Mouse (Mus musculus) testis, adult 2 months (tissue): ENCODE results near the gene Rbfox1. TPM values are rescaled to one million over a fixed set of nuclear protein-coding genes. Genes with fewer than 3 reads are reported as not detected.
A peak's percentile ranks its signal among the peaks of the same experiment; 100 is the strongest.

Experiments
- H3K27ac ChIP-seq: fragments of 200-500 bp; 2 replicates; pipeline ENCODE4 v1.5.1; 2012; ENCODE audit warnings: low read depth, low read length; ENCODE audit not compliant: control insufficient read depth, insufficient read depth
- H3K27me3 ChIP-seq: fragments of 200-500 bp; 2 replicates; pipeline ENCODE4 v1.6.1; 2012; ENCODE audit warnings: mild to moderate bottlenecking, low read length, moderate library complexity; ENCODE audit not compliant: control insufficient read depth, insufficient read depth
- H3K36me3 ChIP-seq: fragments of 200-500 bp; 2 replicates; pipeline ENCODE4 v1.6.1; 2012; ENCODE audit warnings: mild to moderate bottlenecking, low read length; ENCODE audit not compliant: control insufficient read depth, insufficient read depth
- H3K4me1 ChIP-seq: fragments of 200-500 bp; 2 replicates; pipeline ENCODE4 v1.6.1; 2012; ENCODE audit warnings: low read length; ENCODE audit not compliant: control insufficient read depth, insufficient read depth
- H3K4me3 ChIP-seq: fragments of 200-500 bp; 2 replicates; pipeline ENCODE4 v1.5.1; 2012; ENCODE audit warnings: low read depth, mild to moderate bottlenecking, low read length, moderate library complexity, mixed read lengths; ENCODE audit not compliant: control insufficient read depth
- CTCF ChIP-seq: fragments of 200-500 bp; IDR thresholded peaks from 2 replicates; pipeline ENCODE4 v1.5.1; 2012; ENCODE audit warnings: low read depth, mild to moderate bottlenecking, inconsistent platforms, low read length, moderate library complexity; ENCODE audit not compliant: control insufficient read depth, insufficient read depth, insufficient replicate concordance
- POLR2A ChIP-seq: fragments of 200-500 bp; IDR thresholded peaks from 2 replicates; pipeline ENCODE4 v1.6.1; 2012; ENCODE audit warnings: low read depth, mild to moderate bottlenecking, inconsistent platforms, low read length, moderate library complexity; ENCODE audit not compliant: control insufficient read depth
- polyA plus RNA-seq: library from polyadenylated mRNA; depleted of rRNA; stranded (reverse); fragments of >200 nt; gene quantifications from 2 replicates; pipeline ENCODE4 v1.2.3, GENCODE M21; 2012

The Rbfox1 gene
- polyA plus RNA-seq, 1 experiment: 0.23 TPM

DNA sequence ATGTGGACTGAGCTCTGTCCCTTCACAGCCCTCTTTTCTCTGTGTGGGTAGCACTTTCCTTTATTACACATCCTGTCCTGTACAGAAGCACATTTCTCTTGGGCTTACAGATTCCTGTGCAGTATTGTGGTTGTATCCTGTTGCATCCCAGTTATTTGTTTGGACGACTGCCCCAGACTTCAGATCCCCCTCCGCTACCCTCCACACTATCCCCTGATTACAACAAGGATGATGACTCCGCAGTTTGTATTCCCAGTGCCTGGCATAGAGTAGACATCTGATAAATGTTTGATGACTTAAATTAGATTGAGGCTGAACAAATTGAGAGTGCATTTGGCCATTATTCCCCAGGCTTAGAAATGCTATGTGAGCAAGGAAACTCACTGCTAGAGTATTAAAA, 851.8 kb downstream of the Rbfox1 start:
- TF ChIP-seq CTCF: no peak
- TF ChIP-seq POLR2A: no peak
- H3K27me3 ChIP-seq: no peaks in the 10 kb centered on the region
- H3K4me3 ChIP-seq: no peak overlapping the region
- no peaks in the 10 kb centered on the region for H3K36me3 ChIP-seq
- no peak overlapping the region for H3K27ac ChIP-seq
- no peaks in the 10 kb centered on the region for H3K4me1 ChIP-seq

DNA sequence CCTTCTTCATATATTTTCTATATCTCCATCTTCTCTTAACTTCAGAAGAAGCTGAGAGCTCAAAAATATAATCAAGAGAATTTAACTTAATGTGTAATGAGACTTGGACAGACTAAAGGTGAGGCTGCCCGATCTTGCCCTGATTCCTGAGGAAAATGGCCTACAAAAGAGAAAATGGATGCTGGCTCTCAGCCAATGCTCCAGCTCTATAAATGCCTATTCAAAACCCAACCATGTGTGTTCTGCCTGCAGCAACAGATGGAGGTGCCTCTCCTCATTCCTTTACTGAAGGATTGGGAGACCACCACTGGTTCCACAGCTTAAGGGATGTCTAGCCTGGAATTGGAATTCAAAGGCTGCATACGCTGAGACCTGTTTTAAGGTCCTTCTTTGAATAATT, 861.0 kb downstream of the Rbfox1 start:
- no peak overlapping the region for H3K27ac ChIP-seq
- H3K4me1 ChIP-seq: no peaks in the 10 kb centered on the region
- TF ChIP-seq POLR2A (no peak), CTCF (no peak)
- H3K36me3 ChIP-seq: no peaks in the 10 kb centered on the region
- H3K27me3 ChIP-seq: no peaks in the 10 kb centered on the region
- H3K4me3 ChIP-seq: no peak overlapping the region

- Histone ChIP-seq H3K27ac (no peak overlapping the region), H3K36me3 (no peaks in the 10 kb centered on the region), H3K27me3 (no peaks in the 10 kb centered on the region), H3K4me3 (no peak overlapping the region), H3K4me1 (no peaks in the 10 kb centered on the region)
- TF ChIP-seq CTCF: no peak
These were observed 865.3 kb downstream of the Rbfox1 start for GRCm38 (mm10) chr16:6750491-6750890.

DNA sequence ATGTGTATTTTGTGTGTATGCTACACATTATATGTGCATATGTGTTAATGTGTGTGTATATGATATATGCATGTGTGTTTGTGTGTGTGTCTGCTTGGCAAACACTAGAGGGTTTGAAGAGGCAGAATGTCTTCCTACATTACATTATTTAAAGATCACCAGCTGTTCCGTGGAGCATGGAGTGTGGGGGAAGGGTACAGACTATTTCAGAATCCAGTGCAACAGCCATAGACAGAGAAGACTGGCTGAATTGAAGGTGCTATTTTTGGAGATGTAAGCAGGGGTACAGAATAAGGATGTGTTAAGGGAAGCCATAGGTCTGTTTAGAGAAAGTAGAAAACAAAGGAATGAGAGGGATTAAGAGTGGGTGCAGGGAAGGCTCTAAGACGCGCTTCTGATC, 869.7 kb downstream of the Rbfox1 start:
- Histone ChIP-seq H3K4me3 (no peak overlapping the region), H3K4me1 (no peaks in the 10 kb centered on the region), H3K36me3 (no peaks in the 10 kb centered on the region), H3K27ac (no peak overlapping the region), H3K27me3 (no peaks in the 10 kb centered on the region)
- no peak for TF ChIP-seq CTCF
- no peak for TF ChIP-seq POLR2A

DNA sequence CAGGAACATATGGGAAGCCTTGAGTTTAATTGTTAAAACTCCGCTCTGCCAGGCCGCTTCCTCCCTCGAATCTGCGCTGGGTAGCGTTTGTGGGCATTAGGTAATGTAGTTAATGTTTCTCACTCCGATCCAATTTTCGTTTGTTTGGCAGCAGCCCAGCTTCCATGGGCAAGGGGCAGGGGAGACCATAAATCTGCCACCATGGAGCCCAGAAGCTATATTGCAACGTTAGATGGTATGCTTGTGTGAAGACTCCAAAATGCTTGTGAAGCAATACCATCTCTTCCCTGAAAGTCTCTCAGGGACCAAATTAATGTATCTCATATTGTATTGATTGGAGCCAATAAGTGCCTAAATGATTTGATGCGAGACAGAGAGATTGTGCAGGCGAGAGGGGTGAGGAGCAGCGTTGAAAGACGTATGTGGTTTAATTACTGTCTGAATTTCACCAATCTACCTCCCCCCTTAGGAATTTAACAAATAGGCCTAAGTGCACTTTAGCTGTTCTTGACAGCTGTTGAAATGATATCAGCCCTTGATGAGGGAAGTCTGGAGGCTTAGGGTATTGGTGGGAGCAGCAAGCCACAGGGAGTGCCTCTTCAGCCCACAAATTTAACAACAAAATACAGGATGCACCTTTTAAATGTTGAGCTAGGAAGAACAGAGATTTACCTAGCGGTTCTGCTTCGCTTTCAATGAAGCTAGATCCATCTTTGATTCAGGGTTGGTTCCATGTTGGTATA, 884.5 kb downstream of the Rbfox1 start:
- no peaks in the 10 kb centered on the region for H3K27me3 ChIP-seq
- TF ChIP-seq POLR2A (no peak), CTCF (no peak)

DNA sequence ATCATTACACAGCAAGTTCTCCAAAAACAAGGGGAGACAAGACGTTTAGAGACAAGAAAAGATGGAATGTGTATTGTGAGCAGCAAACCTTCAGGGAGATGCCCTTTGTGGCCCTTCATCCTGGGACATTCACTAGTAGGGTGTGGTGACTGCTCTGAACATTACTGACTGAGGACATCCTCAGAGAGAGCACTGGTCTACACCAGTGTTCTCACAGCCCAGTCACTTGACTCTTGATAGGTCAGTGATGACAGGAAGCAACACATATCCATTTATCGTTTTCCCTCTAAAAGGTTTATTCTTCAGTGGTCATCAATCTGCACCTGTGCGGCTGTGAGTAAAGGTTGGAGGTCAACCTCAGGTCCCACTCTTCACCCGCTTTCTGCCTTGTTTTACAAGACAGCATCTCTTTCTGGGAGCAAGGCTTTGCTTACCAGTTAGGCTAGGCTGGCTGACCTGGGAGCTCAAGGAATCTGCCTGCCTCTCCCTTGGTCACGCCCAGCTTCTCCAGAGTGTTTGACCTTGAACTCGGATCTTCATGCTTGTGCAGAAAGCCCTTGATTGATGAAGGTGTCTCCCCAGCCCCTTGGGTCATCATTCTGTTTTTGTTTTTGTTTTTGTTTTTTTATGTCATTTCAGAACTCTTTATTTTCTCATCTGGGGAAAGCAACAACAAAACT, 892.5 kb downstream of the Rbfox1 start:
- Histone ChIP-seq H3K4me1 (peaks cover 9% of the 10 kb centered on the region), H3K27ac (no peak overlapping the region), H3K36me3 (no peaks in the 10 kb centered on the region), H3K4me3 (peak overlapping the region; percentile 4; the same call in 1 of the 2 replicates), H3K27me3 (no peaks in the 10 kb centered on the region)
- TF ChIP-seq POLR2A (no peak), CTCF (no peak)

More for the DNA sequence above, 884.5 kb downstream of the Rbfox1 start:
- Histone ChIP-seq H3K27ac (no peak overlapping the region), H3K4me3 (no peak overlapping the region), H3K36me3 (no peaks in the 10 kb centered on the region), H3K4me1 (no peaks in the 10 kb centered on the region)

- no peak overlapping the region for H3K4me3 ChIP-seq
- no peak for TF ChIP-seq POLR2A
These were observed 899.0 kb downstream of the Rbfox1 start for GRCm38 (mm10) chr16:6784144-6784543.

DNA sequence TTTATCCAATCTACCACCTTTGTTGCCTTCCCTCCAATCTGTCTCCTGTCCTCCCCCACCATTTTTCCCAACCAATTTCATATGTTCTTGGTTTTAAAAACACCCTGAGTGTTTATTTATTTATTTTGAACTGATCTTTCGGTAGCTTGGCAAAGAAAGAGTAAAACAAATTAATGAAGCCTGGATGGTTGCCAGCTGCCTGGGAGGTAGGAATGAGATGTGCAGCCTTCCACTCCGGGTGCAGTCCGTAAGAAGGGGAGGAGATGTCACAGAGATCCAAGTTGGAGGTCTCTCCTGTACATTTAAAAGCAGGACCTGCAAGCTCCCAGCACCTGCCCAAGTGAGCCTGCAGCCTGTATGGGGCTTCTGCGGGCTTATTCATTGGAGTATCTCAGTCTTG, 899.9 kb downstream of the Rbfox1 start:
- no peaks in the 10 kb centered on the region for H3K27me3 ChIP-seq
- H3K36me3 ChIP-seq: no peaks in the 10 kb centered on the region
- H3K27ac ChIP-seq: no peak overlapping the region
- no peak overlapping the region for H3K4me3 ChIP-seq
- TF ChIP-seq POLR2A (no peak), CTCF (no peak)
- no peaks in the 10 kb centered on the region for H3K4me1 ChIP-seq

More at GRCm38 (mm10) chr16:6784144-6784543, 899.0 kb downstream of the Rbfox1 start:
- no peak overlapping the region for H3K27ac ChIP-seq
- no peaks in the 10 kb centered on the region for H3K36me3 ChIP-seq
- H3K27me3 ChIP-seq: no peaks in the 10 kb centered on the region
- H3K4me1 ChIP-seq: no peaks in the 10 kb centered on the region
